Mouse (Mus musculus) cerebellum, adult 2 months (tissue): Measurements from ENCODE around the gene Itga11.

Experiments
- CTCF ChIP-seq: fragments of 200-500 bp; IDR thresholded peaks from 2 replicates; pipeline ENCODE4 v1.5.1; 2011; ENCODE audit warnings: low read depth, mild to moderate bottlenecking, control low read depth, low read length, moderate library complexity, borderline replicate concordance; ENCODE audit not compliant: insufficient read depth
- POLR2A ChIP-seq: fragments of 200-500 bp; IDR thresholded peaks from 2 replicates; pipeline ENCODE4 v1.6.1; 2011; ENCODE audit warnings: low read length, control low read depth, borderline replicate concordance; ENCODE audit not compliant: insufficient read depth

- TF ChIP-seq CTCF, result peak; percentile 65
- no peak for TF ChIP-seq POLR2A
Observed at GRCm38 (mm10) chr9:62744558-62745275, 67.1 kb downstream of the Itga11 start.
